Mouse (Mus musculus) left cerebral cortex, postnatal 25 days (tissue): Measurements from ENCODE around the gene Arv1. TPM values are rescaled to one million over a fixed set of nuclear protein-coding genes. Genes with fewer than 3 reads are reported as not detected.
A peak's percentile ranks its signal among the peaks of the same experiment; 100 is the strongest.

Experiments used
- DNase-seq, 2 experiments: peaks; one replicate each; pipeline ENCODE4 v3.0.0; 2022; ENCODE audit warnings: low spot score in 2 of 2, mixed read lengths in 1 of 2
- intact Hi-C: fragments of 180-260 bp; cut with DNase I; formaldehyde crosslinking; loops from one replicate; pipeline ENCODE4 v1.15.1; 2025
- total RNA-seq, 2 experiments: library from RNA; stranded (reverse); gene quantifications; 2 replicates each; pipeline ENCODE4 v1.2.3; 2021

Gene Arv1
- 10 to 100 TPM; 11.1 to 11.4 TPM for total RNA-seq

DNA sequence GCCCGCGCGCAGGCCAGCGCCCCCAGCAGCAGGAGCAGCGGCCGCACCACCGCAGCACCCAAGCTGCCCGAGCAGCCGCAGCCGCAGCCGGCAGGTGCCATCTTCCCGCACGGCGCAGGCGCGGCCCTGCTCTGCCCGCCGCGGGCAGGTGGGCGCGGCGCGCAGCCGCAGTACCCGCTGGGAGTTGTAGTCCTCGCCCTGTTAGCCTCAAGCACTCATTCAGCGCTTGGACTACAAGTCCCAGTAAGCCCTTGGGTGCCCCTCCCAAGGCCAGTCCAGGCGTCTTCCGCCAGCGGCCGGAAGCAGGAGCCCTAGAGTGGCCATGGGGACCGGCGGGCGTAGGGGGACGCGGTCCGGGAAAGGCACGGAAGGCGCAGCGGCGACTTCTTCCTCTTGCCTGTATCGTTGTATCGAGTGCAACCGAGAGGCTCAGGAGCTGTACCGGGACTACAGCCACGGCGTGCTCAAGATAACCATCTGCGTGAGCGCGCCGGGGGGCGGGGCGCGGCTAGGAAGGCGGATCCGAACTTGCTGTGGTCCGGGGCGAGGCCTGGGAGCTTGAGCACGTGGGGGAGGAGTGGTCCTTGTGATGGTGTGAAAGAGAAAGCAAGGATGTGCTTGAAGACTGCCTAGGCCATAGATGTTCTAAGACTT, at the start of gene Arv1, which contains the start of gene Ttc13:
TSS of gene Arv1 (plus strand) at position 278 of the 654 bp plus-strand sequence.
TSS of gene Ttc13 (minus strand) at position 122 of the 654 bp plus-strand sequence.
- intact Hi-C loops = no loop called here
- DNase-seq = peak; percentile 96 to 97

DNA sequence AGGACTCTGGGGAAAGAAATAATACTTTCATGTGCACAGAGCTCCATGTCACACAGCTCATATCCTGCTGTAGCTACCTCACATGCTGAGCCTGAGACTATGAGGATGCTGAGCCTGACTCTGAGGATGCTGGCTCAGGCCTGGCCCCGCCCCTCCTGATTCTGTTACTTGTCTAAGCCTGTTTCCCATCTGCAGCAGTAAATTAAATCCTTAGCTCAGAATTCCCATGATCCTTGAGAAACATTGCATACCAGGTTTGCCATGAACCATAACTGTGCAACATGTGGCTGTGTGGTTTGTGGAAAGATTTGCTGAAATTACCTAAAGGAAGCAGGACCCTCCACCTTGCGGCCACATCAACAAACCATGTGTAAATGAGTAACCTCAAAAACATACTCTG, 49.6 kb upstream of the Arv1 start:
- DNase-seq = no peak
- intact Hi-C loops = no loop called here

DNA sequence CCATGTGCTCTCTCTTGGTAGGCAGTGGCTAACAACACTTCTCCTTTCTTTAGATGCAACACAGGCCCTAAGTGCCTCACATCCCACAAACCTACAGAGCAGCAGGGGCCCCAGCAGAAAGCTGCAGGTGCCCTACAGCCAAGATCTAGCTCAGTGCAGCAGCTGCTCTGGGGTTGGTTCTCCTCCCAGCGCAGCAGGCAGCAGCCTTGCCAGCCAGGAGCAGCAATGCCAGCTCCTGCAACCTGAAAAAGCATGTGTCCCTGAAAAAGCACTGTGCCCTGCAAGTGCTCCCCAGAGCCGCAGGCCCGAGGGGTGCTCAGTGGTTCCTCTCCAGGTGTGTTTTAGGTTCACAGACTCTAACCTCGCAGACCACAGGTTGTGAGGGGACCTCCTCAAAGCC, 45.3 kb upstream of the Arv1 start:
- intact Hi-C loops = loop anchor here (1.0 to 5.0 kb wide), 2 partner anchors 59 to 144 kb away; no protein-coding TSS in a partner anchor
- DNase-seq = peak in 1 of 2 experiments; percentile 23

DNA sequence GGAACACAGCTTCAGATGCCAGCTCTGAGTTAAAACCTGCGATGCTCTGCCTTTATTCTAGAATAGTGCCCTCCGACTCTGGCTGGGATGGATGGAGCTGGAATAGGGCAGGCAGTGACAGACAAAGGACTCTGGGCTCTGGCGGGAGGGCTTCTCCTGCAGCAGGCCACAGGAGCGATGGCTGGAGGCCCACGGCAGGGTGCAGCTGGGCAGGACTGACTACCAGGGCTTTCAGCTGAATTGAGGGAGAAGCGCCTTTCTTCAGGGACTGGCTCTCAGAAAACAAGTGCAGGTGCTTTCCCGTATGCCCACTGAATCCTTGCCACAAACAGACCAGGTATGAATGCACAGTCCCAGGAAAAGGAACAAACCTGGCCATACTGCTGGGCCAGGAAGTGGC, 44.9 kb upstream of the Arv1 start:
- DNase-seq = no peak
- intact Hi-C loops = loop anchor here (1.0 to 5.0 kb wide), 2 partner anchors 60 to 145 kb away; no protein-coding TSS in a partner anchor

DNA sequence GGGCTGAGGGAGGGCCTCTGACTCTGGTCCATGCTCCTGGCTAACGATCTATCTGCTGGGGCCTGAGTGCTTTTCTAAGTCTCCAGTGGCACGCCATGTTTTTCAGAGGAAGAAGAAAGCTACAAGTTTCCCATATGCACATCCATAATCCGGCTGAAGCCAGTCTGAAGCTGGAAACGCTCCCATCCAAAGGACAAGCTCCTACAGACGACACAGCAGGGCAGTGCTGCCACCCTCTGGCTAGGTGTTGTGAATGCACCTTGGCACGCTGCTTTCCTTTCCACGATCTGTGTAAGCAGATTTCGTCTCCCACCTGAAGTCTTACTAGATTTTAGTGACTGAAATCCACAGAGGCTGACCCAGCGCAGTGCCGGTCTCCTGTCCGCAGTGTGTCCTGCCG, 44.5 kb upstream of the Arv1 start:
- DNase-seq = peak; percentile 89 to 95
- intact Hi-C loops = loop anchor here (1.0 to 5.0 kb wide), 2 partner anchors 60 to 145 kb away; no protein-coding TSS in a partner anchor

DNA sequence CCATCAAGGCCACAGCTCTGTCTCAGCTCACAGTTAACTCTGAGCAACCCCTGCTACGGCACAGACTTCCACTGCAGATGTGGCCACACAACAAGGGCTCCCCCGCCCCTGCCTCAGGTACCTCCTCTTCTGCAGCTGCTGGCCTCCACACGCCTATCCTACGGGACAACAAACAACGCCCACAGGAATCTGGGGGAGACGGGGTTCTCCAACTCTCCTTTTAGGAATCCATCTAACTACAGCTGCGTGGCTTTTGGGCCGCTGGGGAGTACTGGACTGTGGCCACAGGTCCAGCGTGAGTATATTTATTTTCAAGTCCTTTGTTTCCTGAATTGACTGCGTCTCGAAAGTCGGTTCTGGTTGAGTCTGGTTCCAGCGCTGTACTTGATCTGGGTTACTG, 43.7 kb upstream of the Arv1 start:
- intact Hi-C loops = loop anchor here (5.0 kb wide), 1 partner anchor 146 kb away; no protein-coding TSS in a partner anchor

DNA sequence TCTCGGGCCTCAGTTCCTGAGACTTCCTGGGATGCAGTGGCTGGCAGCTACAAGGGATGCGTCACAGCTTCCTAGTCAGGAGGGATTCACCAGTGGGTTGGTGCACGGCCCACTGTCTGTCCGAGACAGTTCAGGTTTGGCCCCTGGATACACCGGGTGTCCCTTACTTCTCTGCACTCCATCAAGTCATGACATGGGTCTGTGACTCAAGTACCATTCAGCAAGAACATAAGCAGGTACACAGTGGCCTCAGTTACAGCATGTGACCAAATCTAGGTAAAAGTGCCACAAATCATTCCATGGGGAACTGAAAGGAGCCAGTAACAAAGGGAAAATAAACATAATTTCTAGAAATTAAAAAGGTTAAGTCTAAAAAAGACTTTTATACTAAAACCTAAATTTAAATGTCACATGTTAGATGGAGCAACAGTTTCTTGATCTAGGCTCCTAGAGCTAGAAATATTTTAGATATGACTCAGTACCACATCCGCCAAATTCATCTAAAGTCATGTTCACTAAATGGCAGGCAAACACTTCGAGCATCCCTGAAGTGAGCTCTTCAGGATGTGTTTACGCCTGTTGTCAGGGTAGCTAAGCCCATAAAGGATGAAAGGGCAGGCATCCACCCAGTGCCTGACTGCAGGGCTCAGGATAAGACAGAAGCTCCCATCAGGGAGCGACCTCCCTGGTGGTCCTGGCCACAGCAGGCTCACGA, 40.7 kb upstream of the Arv1 start:
- intact Hi-C loops = no loop called here
- DNase-seq = no peak

More for the DNA sequence above, 43.7 kb upstream of the Arv1 start:
- DNase-seq = no peak

DNA sequence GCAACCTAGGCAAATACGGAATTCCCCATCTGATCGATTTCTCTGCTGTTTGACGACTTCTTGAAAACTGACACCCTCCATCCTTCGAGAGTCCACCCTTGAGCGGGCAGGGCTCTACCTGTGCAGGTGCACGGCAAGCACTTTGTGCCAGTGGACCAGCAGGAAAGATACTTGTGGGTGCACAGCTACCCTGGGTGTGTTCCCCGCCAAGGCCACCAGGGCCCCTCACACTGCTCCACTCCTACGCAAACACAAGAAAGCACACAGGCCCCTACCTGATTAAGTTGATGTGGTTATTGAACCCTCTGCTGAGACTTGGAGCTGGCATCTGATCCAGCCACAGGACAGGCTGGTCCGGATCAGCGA, 40.2 kb upstream of the Arv1 start:
- intact Hi-C loops = no loop called here
- DNase-seq = no peak

DNA sequence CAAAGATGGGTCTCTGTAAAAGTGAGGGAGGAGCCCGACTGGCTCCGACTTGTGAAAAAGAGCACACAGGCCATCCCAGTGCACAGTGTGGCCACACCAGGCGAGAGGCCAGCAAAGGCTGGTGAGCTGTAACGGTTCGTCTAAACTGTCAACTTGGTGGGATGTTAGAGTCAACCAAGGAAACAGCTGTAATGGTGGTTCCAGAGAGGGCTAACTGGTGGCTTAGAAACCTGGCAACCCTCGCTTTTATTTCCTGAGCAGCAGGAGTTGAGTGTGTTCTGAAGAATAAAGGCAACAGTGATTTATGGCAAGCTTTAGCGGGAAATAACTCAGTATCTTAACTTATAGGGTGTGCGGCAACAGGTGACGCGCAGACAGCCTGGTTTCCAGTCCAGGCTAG, 39.7 kb upstream of the Arv1 start:
- intact Hi-C loops = no loop called here
- no peak for DNase-seq

DNA sequence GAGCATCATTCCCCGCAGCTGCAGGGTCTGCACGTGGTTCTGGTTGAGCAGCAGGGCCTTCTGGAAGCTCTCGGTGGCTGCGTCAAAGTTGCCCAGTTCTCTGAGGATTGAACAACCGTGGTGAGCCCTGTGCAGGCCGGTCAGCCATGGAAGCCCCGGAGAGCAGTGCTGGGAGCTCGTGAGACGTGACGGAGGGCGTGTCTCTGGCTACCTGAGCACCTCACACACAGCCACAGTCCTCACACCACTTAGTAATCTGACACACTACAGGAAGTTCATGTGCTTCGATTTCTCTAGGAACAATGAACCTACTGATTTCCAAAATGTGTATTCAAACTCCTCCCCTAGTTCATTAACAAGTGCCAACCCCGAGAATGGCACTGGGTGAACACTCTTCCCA, 33.0 kb upstream of the Arv1 start:
- DNase-seq = no peak
- intact Hi-C loops = no loop called here

DNA sequence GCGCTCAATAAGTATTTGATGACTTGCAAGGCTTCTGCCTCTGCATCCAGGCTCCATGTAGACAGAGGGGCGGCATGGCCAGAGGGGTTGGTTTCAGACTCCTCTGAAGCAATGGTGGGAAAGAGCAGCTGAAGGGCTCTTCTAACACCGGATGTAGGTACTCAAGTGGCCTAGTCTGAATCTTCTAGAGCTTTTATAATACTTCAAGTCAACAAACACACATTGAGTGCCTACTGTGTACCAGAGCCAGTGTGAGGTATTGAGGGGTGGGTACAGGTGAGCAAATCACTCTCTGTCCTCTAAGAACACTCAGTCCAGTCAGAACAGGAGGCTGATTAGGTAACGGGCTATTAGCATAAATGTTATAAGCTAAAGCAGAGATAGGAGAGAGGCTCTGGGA, 30.2 kb upstream of the Arv1 start:
- intact Hi-C loops = no loop called here
- DNase-seq = no peak

DNA sequence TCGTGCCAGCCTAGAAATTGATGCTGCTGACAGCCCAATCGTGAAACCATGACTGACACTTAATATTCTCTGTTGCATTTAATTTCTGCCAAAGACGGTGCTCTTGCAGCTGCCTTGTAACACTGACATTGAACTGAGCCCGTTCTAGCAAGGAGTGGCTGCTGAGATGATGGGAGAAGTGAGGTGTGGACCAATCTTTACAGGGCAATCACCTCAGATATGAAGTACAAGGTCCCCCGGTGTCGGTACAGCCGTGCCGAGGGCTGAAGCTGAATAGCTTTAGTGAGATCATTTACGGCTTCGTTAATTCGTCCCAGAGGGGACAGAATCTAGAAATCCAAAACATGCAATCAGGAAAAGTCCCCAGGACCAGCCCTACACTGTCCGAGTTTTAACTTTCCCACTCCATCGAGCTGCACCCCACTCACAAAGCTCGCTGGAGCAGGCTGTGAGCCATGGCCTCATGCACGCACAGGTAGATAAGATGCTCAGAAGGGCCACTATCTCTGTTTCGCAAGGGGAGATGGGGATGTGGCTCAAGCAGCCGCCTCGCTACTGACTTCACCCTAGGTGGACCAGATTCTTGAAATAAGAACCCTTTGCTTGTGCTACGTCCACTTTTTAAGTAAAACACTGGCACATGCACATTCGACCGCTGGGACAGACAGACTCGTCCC, 26.4 kb upstream of the Arv1 start:
- intact Hi-C loops = no loop called here

DNA sequence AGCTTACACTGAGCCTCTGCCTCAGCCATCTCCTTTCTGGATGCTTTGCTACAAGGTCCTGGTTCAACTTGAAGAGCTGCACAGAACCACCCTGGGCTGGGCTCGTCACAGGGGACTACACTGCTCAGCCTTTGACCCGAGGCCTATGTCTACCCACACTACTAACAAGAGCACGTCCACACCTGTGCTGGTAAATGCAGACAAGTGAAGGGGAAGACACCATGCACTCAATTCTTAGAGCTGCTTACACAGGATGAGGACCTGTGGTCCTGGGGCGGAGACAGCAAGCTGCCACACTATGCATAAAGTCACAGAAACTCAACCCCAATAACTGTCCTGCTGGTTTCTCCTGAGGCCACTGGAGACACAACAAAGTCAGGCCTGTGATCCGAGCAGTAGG, 21.7 kb upstream of the Arv1 start:
- no peak for DNase-seq
- intact Hi-C loops = no loop called here

More for the DNA sequence above, 26.4 kb upstream of the Arv1 start:
- no peak for DNase-seq

DNA sequence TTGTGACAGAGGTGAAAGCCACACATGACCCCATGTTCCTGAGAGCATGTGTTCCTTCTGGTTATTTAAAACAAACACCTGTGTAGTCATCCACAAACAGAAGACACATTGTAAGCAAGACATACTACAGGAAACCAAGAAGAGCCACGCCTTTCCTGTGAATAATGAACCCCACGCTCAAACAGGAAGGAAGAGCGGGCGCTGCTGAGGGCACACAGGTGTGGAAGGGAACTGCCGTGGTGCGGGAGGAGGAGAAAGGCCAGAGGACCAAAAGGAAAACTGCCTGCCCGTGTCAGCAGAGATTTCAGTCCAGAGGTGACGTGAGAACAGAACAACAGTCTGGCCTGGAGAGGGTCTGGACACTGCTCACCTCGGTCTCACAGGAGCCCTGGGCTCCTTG, 20.9 kb upstream of the Arv1 start:
- intact Hi-C loops = no loop called here
- no peak for DNase-seq

DNA sequence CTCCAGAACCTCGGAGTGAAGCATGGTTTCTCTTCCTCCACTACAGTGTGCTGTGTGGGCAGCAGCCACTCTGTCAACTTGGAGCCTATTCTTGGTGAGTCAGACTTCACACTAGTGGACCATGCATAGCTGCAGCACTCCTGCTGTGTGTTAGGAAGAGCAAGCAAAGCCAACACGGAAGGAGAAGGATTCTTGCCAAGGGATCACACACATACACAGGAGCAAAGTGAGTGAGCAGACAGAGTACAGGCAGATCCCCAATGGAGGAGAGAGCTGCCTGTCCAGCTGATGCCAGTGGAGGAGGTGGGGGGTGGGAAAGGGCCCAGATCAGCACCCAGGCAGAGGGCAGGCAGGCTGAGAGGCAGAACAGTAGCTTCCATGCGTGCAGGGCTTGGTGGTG, 19.8 kb upstream of the Arv1 start:
- DNase-seq = peak in 1 of 2 experiments; percentile 79
- intact Hi-C loops = no loop called here

DNA sequence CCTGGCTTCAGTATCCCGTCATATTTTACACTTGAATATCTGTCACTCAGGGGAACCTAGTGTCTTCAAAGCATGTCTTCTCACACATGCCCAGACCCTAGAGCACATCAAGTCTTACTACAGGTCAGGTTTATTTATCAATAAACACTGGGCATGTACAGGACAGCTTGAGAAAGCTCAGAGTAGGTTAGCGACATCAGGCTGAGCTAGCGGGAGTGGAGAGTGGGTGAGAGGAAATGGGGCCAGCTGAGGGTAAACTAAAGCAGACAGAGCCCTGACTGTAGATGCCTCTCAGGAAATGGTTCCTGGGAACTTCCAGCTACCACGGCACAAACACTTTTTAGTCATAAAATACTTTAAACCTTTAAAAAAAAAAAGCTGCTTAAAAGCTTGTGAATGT, 18.4 kb upstream of the Arv1 start:
- intact Hi-C loops = no loop called here
- no peak for DNase-seq

DNA sequence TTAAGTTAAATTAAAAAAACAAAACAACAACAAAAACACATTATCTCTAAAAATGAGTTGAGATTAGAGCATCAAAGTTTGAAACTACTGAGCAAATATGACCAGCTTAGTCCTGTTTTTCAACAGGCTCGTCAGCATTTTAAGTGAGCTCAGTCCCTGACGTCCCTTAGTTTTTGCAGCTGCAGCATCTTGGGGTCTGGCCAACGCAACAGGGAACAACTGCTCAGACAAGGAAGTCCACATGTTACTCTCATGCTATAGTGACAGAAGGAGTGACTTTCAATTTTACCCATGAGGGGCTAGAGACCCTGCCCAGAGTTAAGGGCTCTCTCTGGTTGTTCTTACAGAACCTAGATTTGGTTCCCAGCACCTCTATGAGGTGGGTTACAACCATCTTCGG, 17.6 kb upstream of the Arv1 start:
- intact Hi-C loops = no loop called here
- peak in 1 of 2 experiments; percentile 27 for DNase-seq

DNA sequence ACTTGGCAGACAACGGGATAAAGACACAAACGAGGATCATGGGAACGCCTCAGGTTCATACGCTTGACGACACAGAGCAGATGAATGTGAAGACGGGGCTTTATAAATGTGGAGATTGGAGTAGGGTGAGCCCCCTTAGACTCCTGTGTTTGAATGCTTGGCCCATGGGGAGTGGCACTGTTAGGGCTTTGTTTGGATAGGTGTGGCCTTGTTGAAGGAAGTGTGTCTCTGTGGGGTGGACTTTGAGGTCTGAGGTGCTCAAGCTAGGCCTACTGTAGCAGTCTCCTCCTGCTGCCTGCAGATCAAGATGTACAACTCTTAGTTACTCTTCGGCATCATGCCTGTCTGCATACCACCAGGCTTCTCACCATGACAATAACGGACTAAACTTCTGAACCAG, 16.1 kb upstream of the Arv1 start:
- intact Hi-C loops = no loop called here
- no peak for DNase-seq

DNA sequence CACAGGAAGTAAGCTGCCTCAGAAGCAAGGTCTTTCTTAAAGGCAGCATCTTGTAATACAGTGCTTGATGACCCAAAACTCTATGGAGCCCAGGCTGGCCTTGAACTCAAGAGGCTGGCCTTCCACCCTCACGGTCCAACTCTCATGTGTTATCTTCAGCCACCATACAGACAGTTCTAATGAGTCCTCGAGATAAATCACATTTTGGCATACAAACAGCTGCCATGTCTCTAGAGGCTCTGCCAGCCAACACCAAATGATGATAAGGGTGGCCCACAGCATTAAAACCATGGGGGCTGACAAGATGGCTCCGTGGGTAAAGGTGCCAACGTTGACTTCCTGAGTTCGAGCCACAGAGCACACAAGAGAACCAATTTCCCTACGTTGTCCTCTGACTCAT, 8.7 kb upstream of the Arv1 start:
- DNase-seq = no peak
- intact Hi-C loops = no loop called here

DNA sequence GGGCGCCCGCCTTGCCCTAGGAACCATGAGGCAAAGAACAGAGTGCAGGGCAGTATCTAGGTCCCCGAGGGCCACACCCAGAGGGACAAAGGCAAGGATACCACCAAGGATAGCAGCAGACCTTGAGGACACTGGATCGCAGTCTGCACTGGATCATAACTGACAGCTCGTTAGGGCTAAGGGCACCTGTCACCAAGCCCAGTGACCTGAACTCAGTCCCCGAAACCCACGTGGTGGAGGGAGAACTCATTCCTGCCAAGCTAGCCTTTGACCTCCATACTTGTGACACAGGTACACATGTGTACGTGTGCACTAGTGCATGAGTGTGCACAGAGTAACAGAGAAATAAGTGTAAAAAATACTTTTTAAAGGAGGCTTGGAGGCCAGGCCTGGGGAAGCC, 6.2 kb upstream of the Arv1 start:
- intact Hi-C loops = no loop called here

DNA sequence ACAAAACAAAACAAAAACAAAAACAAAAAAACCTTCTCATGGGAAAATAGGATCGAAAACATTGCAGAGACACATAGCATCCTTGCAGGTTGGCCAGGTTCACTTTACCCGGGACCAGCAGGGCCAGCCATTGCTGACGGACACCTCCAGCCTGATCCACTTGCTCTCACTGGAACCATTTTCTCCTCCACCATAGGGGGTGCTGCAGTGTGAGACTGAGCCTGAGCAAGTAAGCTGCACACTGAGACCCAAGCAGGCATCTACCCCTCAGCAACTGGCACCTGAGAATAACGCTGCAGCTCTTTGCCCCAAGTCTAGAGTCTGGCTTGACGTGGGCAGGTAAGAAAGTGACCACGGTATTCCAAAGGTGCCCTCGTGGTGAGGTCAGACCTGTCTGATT, 1.8 kb upstream of the Arv1 start:
- intact Hi-C loops = no loop called here

More for the DNA sequence above, 6.2 kb upstream of the Arv1 start:
- no peak for DNase-seq

More for the DNA sequence above, 1.8 kb upstream of the Arv1 start:
- no peak for DNase-seq
